Mouse (Mus musculus): ENCODE data around the gene Ugt1a2. TPM values are rescaled to one million over a fixed set of nuclear protein-coding genes. Genes with fewer than 3 reads are reported as not detected.

Ugt1a2 gene
- polyA plus RNA-seq, 1 experiment from 2014 or later, result not detected

- H3K4me3 ChIP-seq, result no peak overlapping the region
- no peaks in the 10 kb centered on the region for H3K27me3 ChIP-seq (ENCODE audit: low read depth, poor library complexity, severe bottlenecking)
- H3K36me3 ChIP-seq, result peaks cover 96% of the 10 kb centered on the region
- no peak overlapping the region for H3K27ac ChIP-seq
- DNase-seq (ENCODE audit: low spot score), result no peak
- WGBS, result 87% methylated on average over 6 of the region's 6 CpGs
- H3K9me3 ChIP-seq (replicated peaks), result 0 out of 2 replicates have a peak, but pooled peaks cover 14% of the 10 kb centered on the region
- no peaks in the 10 kb centered on the region for H3K4me1 ChIP-seq
Observed at GRCm38 (mm10) chr1:88268070-88268469, 67.7 kb downstream of the Ugt1a2 start.

Other genes with a start within 250 kb of the Ugt1a2 start
- gene Usp40, start 192.1 kb upstream of the Ugt1a2 start, polyA plus RNA-seq (2016; fragmentation: Nextera tagmentation; extraction: Ambion mirVana), result 35.3 and 41.8 TPM in 2 replicates
- not detected in 2 replicates for gene Ugt1a10, start 145.2 kb upstream of the Ugt1a2 start, polyA plus RNA-seq (2016; fragmentation: Nextera tagmentation; extraction: Ambion mirVana)
- not detected in 2 replicates for gene Ugt1a9, start 129.8 kb upstream of the Ugt1a2 start, polyA plus RNA-seq (2016; fragmentation: Nextera tagmentation; extraction: Ambion mirVana)
- gene Ugt1a8, start 112.8 kb upstream of the Ugt1a2 start, polyA plus RNA-seq (2016; fragmentation: Nextera tagmentation; extraction: Ambion mirVana), result not detected in 2 replicates
- gene Ugt1a7c, start 105.5 kb upstream of the Ugt1a2 start, polyA plus RNA-seq (2016; fragmentation: Nextera tagmentation; extraction: Ambion mirVana), result 0.30 and 0.61 TPM in 2 replicates
- not detected in 2 replicates for gene Ugt1a6b, start 97.3 kb upstream of the Ugt1a2 start, polyA plus RNA-seq (2016; fragmentation: Nextera tagmentation; extraction: Ambion mirVana)
- gene Ugt1a6a, start 65.8 kb upstream of the Ugt1a2 start, polyA plus RNA-seq (2016; fragmentation: Nextera tagmentation; extraction: Ambion mirVana), result 0.11 and 0.16 TPM in 2 replicates
- gene Ugt1a5, start 34.6 kb upstream of the Ugt1a2 start, polyA plus RNA-seq (2016; fragmentation: Nextera tagmentation; extraction: Ambion mirVana), result not detected in 2 replicates
- 8.9 and 10.4 TPM in 2 replicates for gene Dnajb3, start 5.2 kb downstream of the Ugt1a2 start, polyA plus RNA-seq (2016; fragmentation: Nextera tagmentation; extraction: Ambion mirVana)
- gene Ugt1a1, start 11.4 kb downstream of the Ugt1a2 start, polyA plus RNA-seq (2016; fragmentation: Nextera tagmentation; extraction: Ambion mirVana), result 0.13 TPM in 1 of 2 replicates, not detected in the other
- 1.2 and 1.3 TPM in 2 replicates for gene Mroh2a, start 26.4 kb downstream of the Ugt1a2 start, polyA plus RNA-seq (2016; fragmentation: Nextera tagmentation; extraction: Ambion mirVana)
- gene Hjurp, start 77.0 kb downstream of the Ugt1a2 start, polyA plus RNA-seq (2016; fragmentation: Nextera tagmentation; extraction: Ambion mirVana), result 206 and 245 TPM in 2 replicates
- not detected in 2 replicates for gene Trpm8, start 77.1 kb downstream of the Ugt1a2 start, polyA plus RNA-seq (2016; fragmentation: Nextera tagmentation; extraction: Ambion mirVana)
- not detected in 2 replicates for gene Spp2, start 206.4 kb downstream of the Ugt1a2 start, polyA plus RNA-seq (2016; fragmentation: Nextera tagmentation; extraction: Ambion mirVana)

Data from limb, embryonic 10.5 days (tissue).